Mouse (Mus musculus): ENCODE results near the gene Lct. TPM values are rescaled to one million over a fixed set of nuclear protein-coding genes. Genes with fewer than 3 reads are reported as not detected.

Gene Lct
- polyA plus RNA-seq, 1 experiment from 2014 or later = 0.09 TPM

GRCm38 (mm10) chr1:128235181-128235580 lies 92.9 kb downstream of the Lct start:
- H3K4me2 ChIP-seq = no peak overlapping the region
- no peak for ATAC-seq (ENCODE audit: insufficient number of reproducible peaks, low FRiP score, low TSS enrichment, low read depth)
- H3K27ac ChIP-seq = no peak overlapping the region
- H3K9me3 ChIP-seq = no peaks in the 10 kb centered on the region
- H3K4me3 ChIP-seq = no peak overlapping the region
- no peaks in the 10 kb centered on the region for H3K27me3 ChIP-seq
- H3K36me3 ChIP-seq = peaks cover 47% of the 10 kb centered on the region
- H3K4me1 ChIP-seq = no peaks in the 10 kb centered on the region
- H3K9ac ChIP-seq = no peak overlapping the region
- 94% methylated on average over 4 of the region's 4 CpGs for WGBS

Other genes starting within 250 kb of the Lct start
- 5.3 and 6.0 TPM in 2 replicates for gene Zranb3, start 225.3 kb downstream of the Lct start, polyA plus RNA-seq (2015; fragmentation: Nextera tagmentation; extraction: Ambion mirVana)
- 55.1 and 60.1 TPM in 2 replicates for gene R3hdm1, start 225.0 kb downstream of the Lct start, polyA plus RNA-seq (2015; fragmentation: Nextera tagmentation; extraction: Ambion mirVana)
- gene Ubxn4, start 84.4 kb downstream of the Lct start, polyA plus RNA-seq (2015; fragmentation: Nextera tagmentation; extraction: Ambion mirVana) = 79.4 and 83.2 TPM in 2 replicates
- 180 and 186 TPM in 2 replicates for gene Mcm6, start 31.3 kb upstream of the Lct start, polyA plus RNA-seq (2015; fragmentation: Nextera tagmentation; extraction: Ambion mirVana)
- 140 and 142 TPM in 2 replicates for gene Dars, start 89.0 kb upstream of the Lct start, polyA plus RNA-seq (2015; fragmentation: Nextera tagmentation; extraction: Ambion mirVana)

Measured in limb, embryonic 15.5 days (tissue).